Comparison of ENCODE assay signal across 29 mouse cellular contexts in genomic region chr6:30542277-30542676, GRCm38 (mm10). TPM values are rescaled to one million over a fixed set of nuclear protein-coding genes. Genes with fewer than 3 reads are reported as not detected.
DNase-seq lines count a peak whose midpoint lies in the region; ATAC-seq lines count a peak whose summit lies in the region.
"Had no signal": no experiment of that assay in that cellular context is flagged by ENCODE, and none has a peak within 500 bp of the region (broad histone marks: within the 10 kb centered on the region; RNA-seq: fewer than 3 reads in every experiment).

No protein-coding gene starts in this region.

- H3K36me3 ChIP-seq in heart, embryonic 11.5 days (ENCODE audit: control insufficient read depth, insufficient read depth, low read length) = no peaks in the 10 kb centered on the region
- no peaks in the 10 kb centered on the region for H3K36me3 ChIP-seq in kidney, embryonic 14.5 days (ENCODE audit: control insufficient read depth, insufficient read depth, low read length)
- H3K36me3 ChIP-seq in kidney, embryonic 16.5 days (ENCODE audit: insufficient read depth, low read length) = no peaks in the 10 kb centered on the region
- H3K36me3 ChIP-seq in embryonic facial prominence, embryonic 12.5 days = no peaks in the 10 kb centered on the region
- no peaks in the 10 kb centered on the region for H3K36me3 ChIP-seq in limb, embryonic 13.5 days
- H3K36me3 ChIP-seq in hindbrain, embryonic 16.5 days (ENCODE audit: control insufficient read depth, insufficient read depth, low read length) = no peaks in the 10 kb centered on the region
- H3K36me3 ChIP-seq: hindbrain, embryonic 15.5 days; intestine, embryonic 15.5 days; liver, embryonic 13.5 days; midbrain, embryonic 12.5 days had no signal

- H3K4me1 ChIP-seq in heart, embryonic 11.5 days (ENCODE audit: control insufficient read depth, insufficient read depth, low read length) = peaks cover 49% of the 10 kb centered on the region
- H3K4me1 ChIP-seq in kidney, embryonic 14.5 days (ENCODE audit: control insufficient read depth, insufficient read depth, low read length) = peaks cover 46% of the 10 kb centered on the region
- peaks cover 55% of the 10 kb centered on the region for H3K4me1 ChIP-seq in kidney, embryonic 16.5 days (ENCODE audit: insufficient read depth, low read length)
- H3K4me1 ChIP-seq in embryonic facial prominence, embryonic 12.5 days = peaks cover 65% of the 10 kb centered on the region
- H3K4me1 ChIP-seq in limb, embryonic 13.5 days = peaks cover 73% of the 10 kb centered on the region
- H3K4me1 ChIP-seq in hindbrain, embryonic 16.5 days (ENCODE audit: control insufficient read depth, insufficient read depth, low read depth, low read length) = peaks cover 5% of the 10 kb centered on the region

- H3K9ac ChIP-seq in heart, embryonic 11.5 days (ENCODE audit: low read depth, low read length) = 0 out of 2 replicates have a peak overlapping the region, but pooled peaks have one; percentile 3
- H3K9ac ChIP-seq in kidney, embryonic 14.5 days (ENCODE audit: low read depth, low read length) = no peak overlapping the region
- H3K9ac ChIP-seq in kidney, embryonic 16.5 days (replicated peaks; ENCODE audit: low read length) = no peak overlapping the region
- no peak overlapping the region for H3K9ac ChIP-seq in embryonic facial prominence, embryonic 12.5 days
- H3K9ac ChIP-seq in limb, embryonic 13.5 days = no peak overlapping the region
- no peak overlapping the region for H3K9ac ChIP-seq in hindbrain, embryonic 16.5 days (ENCODE audit: low read depth, low read length)
- H3K9ac ChIP-seq: hindbrain, embryonic 15.5 days; intestine, embryonic 15.5 days; liver, embryonic 13.5 days; midbrain, embryonic 12.5 days had no signal

- no peaks in the 10 kb centered on the region for H3K27me3 ChIP-seq in heart, embryonic 11.5 days (ENCODE audit: control insufficient read depth, insufficient read depth, low read length)
- H3K27me3 ChIP-seq in kidney, embryonic 14.5 days (ENCODE audit: control insufficient read depth, insufficient read depth, low read length) = no peaks in the 10 kb centered on the region
- no peaks in the 10 kb centered on the region for H3K27me3 ChIP-seq in kidney, embryonic 16.5 days (ENCODE audit: insufficient read depth, low read length)
- H3K27me3 ChIP-seq in embryonic facial prominence, embryonic 12.5 days = no peaks in the 10 kb centered on the region
- H3K27me3 ChIP-seq in limb, embryonic 13.5 days = no peaks in the 10 kb centered on the region
- H3K27me3 ChIP-seq in hindbrain, embryonic 16.5 days (replicated peaks; ENCODE audit: control insufficient read depth, insufficient read depth, low read length) = no peaks in the 10 kb centered on the region
- H3K27me3 ChIP-seq: hindbrain, embryonic 15.5 days; intestine, embryonic 15.5 days; midbrain, embryonic 12.5 days had no signal

- WGBS in heart, embryonic 11.5 days (ENCODE audit: insufficient replicate concordance) = 6% methylated on average over 6 of the region's 6 CpGs
- WGBS in kidney, embryonic 14.5 days = 65% methylated on average over 6 of the region's 6 CpGs
- WGBS in kidney, embryonic 16.5 days = 70% methylated on average over 6 of the region's 6 CpGs
- WGBS in embryonic facial prominence, embryonic 12.5 days = 61% methylated on average over 6 of the region's 6 CpGs
- WGBS in limb, embryonic 13.5 days = 31% methylated on average over 6 of the region's 6 CpGs
- 86% methylated on average over 6 of the region's 6 CpGs for WGBS in hindbrain, embryonic 16.5 days

- no peak overlapping the region for H3K4me3 ChIP-seq in heart, embryonic 11.5 days (ENCODE audit: low read depth, low read length)
- H3K4me3 ChIP-seq in kidney, embryonic 14.5 days (ENCODE audit: low read length) = no peak overlapping the region
- H3K4me3 ChIP-seq in kidney, embryonic 16.5 days (ENCODE audit: low read length) = no peak overlapping the region
- H3K4me3 ChIP-seq in embryonic facial prominence, embryonic 12.5 days = no peak overlapping the region
- no peak overlapping the region for H3K4me3 ChIP-seq in limb, embryonic 13.5 days
- H3K4me3 ChIP-seq in hindbrain, embryonic 16.5 days (ENCODE audit: low read length) = no peak overlapping the region
- H3K4me3 ChIP-seq: erythroblast, embryonic 14.5 days; hindbrain, embryonic 15.5 days; intestine, embryonic 15.5 days; liver, embryonic 13.5 days; midbrain, embryonic 12.5 days had no signal

- peak; percentile 61; the same call in 1 of the 2 replicates for ATAC-seq in heart, embryonic 11.5 days (replicated peaks; ENCODE audit: insufficient number of reproducible peaks, low FRiP score, low TSS enrichment)
- no peak for ATAC-seq in kidney, embryonic 14.5 days (ENCODE audit: low FRiP score, low TSS enrichment)
- no peak for ATAC-seq in kidney, embryonic 16.5 days (ENCODE audit: low FRiP score, low TSS enrichment)
- no peak for ATAC-seq in embryonic facial prominence, embryonic 12.5 days (ENCODE audit: insufficient number of reproducible peaks, insufficient read depth, low FRiP score, low TSS enrichment)
- ATAC-seq in limb, embryonic 13.5 days (ENCODE audit: low FRiP score, low read depth) = no peak
- no peak for ATAC-seq in hindbrain, embryonic 16.5 days
- ATAC-seq: CD4-positive, CD25-positive, alpha-beta regulatory T cell, adult 4 months; forebrain, embryonic 14.5 days; intestine, embryonic 15.5 days had no signal

- no peaks in the 10 kb centered on the region for H3K9me3 ChIP-seq in heart, embryonic 11.5 days (replicated peaks; ENCODE audit: control insufficient read depth, low read length)
- H3K9me3 ChIP-seq in kidney, embryonic 14.5 days (ENCODE audit: control insufficient read depth, low read length) = no peaks in the 10 kb centered on the region
- no peaks in the 10 kb centered on the region for H3K9me3 ChIP-seq in kidney, embryonic 16.5 days (ENCODE audit: low read length)
- no peaks in the 10 kb centered on the region for H3K9me3 ChIP-seq in embryonic facial prominence, embryonic 12.5 days
- H3K9me3 ChIP-seq in limb, embryonic 13.5 days = no peaks in the 10 kb centered on the region
- H3K9me3 ChIP-seq in hindbrain, embryonic 16.5 days (ENCODE audit: control insufficient read depth, low read length) = no peaks in the 10 kb centered on the region
- H3K9me3 ChIP-seq: hindbrain, embryonic 15.5 days; intestine, embryonic 15.5 days; liver, embryonic 13.5 days; midbrain, embryonic 12.5 days had no signal

- peak overlapping the region; percentile 79 for H3K27ac ChIP-seq in heart, embryonic 11.5 days (ENCODE audit: low read depth, low read length)
- peak overlapping the region; percentile 79; the same call in 1 of the 2 replicates for H3K27ac ChIP-seq in kidney, embryonic 14.5 days (ENCODE audit: low read depth, low read length)
- no peak overlapping the region for H3K27ac ChIP-seq in kidney, embryonic 16.5 days (ENCODE audit: low read length)
- H3K27ac ChIP-seq in embryonic facial prominence, embryonic 12.5 days = peak overlapping the region; percentile 50; the same call in 1 of the 2 replicates
- H3K27ac ChIP-seq in limb, embryonic 13.5 days = peak overlapping the region; percentile 86; the same call in 1 of the 2 replicates
- no peak overlapping the region for H3K27ac ChIP-seq in hindbrain, embryonic 16.5 days (ENCODE audit: low read depth, low read length)
- H3K27ac ChIP-seq: hindbrain, embryonic 15.5 days; intestine, embryonic 15.5 days; liver, embryonic 13.5 days; midbrain, embryonic 12.5 days had no signal

- no peak overlapping the region for H3K4me2 ChIP-seq in heart, embryonic 11.5 days
- no peak overlapping the region for H3K4me2 ChIP-seq in kidney, embryonic 14.5 days (replicated peaks; ENCODE audit: low read depth, low read length)
- H3K4me2 ChIP-seq in kidney, embryonic 16.5 days (replicated peaks; ENCODE audit: low read depth, low read length) = no peak overlapping the region
- no peak overlapping the region for H3K4me2 ChIP-seq in embryonic facial prominence, embryonic 12.5 days (replicated peaks)
- H3K4me2 ChIP-seq in limb, embryonic 13.5 days (replicated peaks) = no peak overlapping the region
- no peak overlapping the region for H3K4me2 ChIP-seq in hindbrain, embryonic 16.5 days (ENCODE audit: low read length)
- H3K4me2 ChIP-seq: hindbrain, embryonic 15.5 days; intestine, embryonic 15.5 days; liver, embryonic 13.5 days; midbrain, embryonic 12.5 days had no signal

- no peak for DNase-seq in heart, postnatal 4 days
- DNase-seq in adrenal gland, adult (ENCODE audit: inconsistent age in 2 of 2, low spot score in 1 of 2) = no peak
- DNase-seq: adrenal gland, postnatal 25 days; cerebellum, adult 8-10 months; cerebellum, postnatal 36 days; kidney, adult 8-10 months; kidney, postnatal 4 days; liver, embryonic 13.5 days; lung, adult 2 months; lung, postnatal 14 days; thymus, postnatal 25 days had no signal

RNA-seq across cellular contexts. Expression of gene Cpa2, which starts 0.9 kb away (rescaled TPM):
- 8.3 and 11.7 TPM in 2 replicates for polyA plus RNA-seq in heart, embryonic 11.5 days (2014; fragmentation: Nextera tagmentation; extraction: Ambion mirVana)
- total RNA-seq in heart, postnatal 4 days (2021) = 1 to 10 TPM; 1.2 to 1.4 TPM
- 22.7 and 29.8 TPM in 2 replicates for polyA plus RNA-seq in kidney, embryonic 14.5 days (2014; fragmentation: Nextera tagmentation; extraction: Ambion mirVana)
- polyA plus RNA-seq in kidney, embryonic 16.5 days (2015; fragmentation: Nextera tagmentation; extraction: Ambion mirVana) = 15.9 and 17.5 TPM in 2 replicates
- 4.2 and 7.6 TPM in 2 replicates for polyA plus RNA-seq in embryonic facial prominence, embryonic 12.5 days (2016; fragmentation: Nextera tagmentation; extraction: Ambion mirVana)
- 10.4 and 11.1 TPM in 2 replicates for polyA plus RNA-seq in limb, embryonic 13.5 days (2015; fragmentation: Nextera tagmentation; extraction: Ambion mirVana)
- polyA plus RNA-seq in hindbrain, embryonic 16.5 days (2015; fragmentation: Nextera tagmentation; extraction: Ambion mirVana) = 7.6 and 9.7 TPM in 2 replicates
- total RNA-seq: megakaryocyte progenitor cell, adult 5-6 weeks; monocyte, adult 5-6 weeks; neutrophil, adult 5-6 weeks had no signal
- polyA plus RNA-seq: erythroblast, embryonic 14.5 days had no signal

RNA-seq across cellular contexts. Expression of gene Cpa4, which starts 25.9 kb away (rescaled TPM):
- polyA plus RNA-seq in heart, embryonic 11.5 days (2014; fragmentation: Nextera tagmentation; extraction: Ambion mirVana) = 2.4 TPM in 2 replicates
- total RNA-seq in heart, postnatal 4 days (2021) = under 1 TPM; 0.16 to 0.19 TPM
- 0.09 and 0.12 TPM in 2 replicates for polyA plus RNA-seq in kidney, embryonic 14.5 days (2014; fragmentation: Nextera tagmentation; extraction: Ambion mirVana)
- 0.12 and 0.14 TPM in 2 replicates for polyA plus RNA-seq in kidney, embryonic 16.5 days (2015; fragmentation: Nextera tagmentation; extraction: Ambion mirVana)
- 0.79 and 1.3 TPM in 2 replicates for polyA plus RNA-seq in embryonic facial prominence, embryonic 12.5 days (2016; fragmentation: Nextera tagmentation; extraction: Ambion mirVana)
- polyA plus RNA-seq in limb, embryonic 13.5 days (2015; fragmentation: Nextera tagmentation; extraction: Ambion mirVana) = 2.3 and 2.7 TPM in 2 replicates
- polyA plus RNA-seq in hindbrain, embryonic 16.5 days (2015; fragmentation: Nextera tagmentation; extraction: Ambion mirVana) = 0.84 and 0.85 TPM in 2 replicates
- total RNA-seq: gastrocnemius, adult 8-10 months; layer of hippocampus, postnatal 10 days; megakaryocyte progenitor cell, adult 5-6 weeks; monocyte, adult 5-6 weeks; neutrophil, adult 5-6 weeks had no signal
- polyA plus RNA-seq: CD4-positive, CD25-positive, alpha-beta regulatory T cell, adult 4 months; erythroblast, embryonic 14.5 days; gonadal fat pad, adult 2 months had no signal

RNA-seq across cellular contexts. Expression of gene Ssmem1, which starts 32.6 kb away (rescaled TPM):
- 0.62 TPM in 1 of 2 replicates, not detected in the other for polyA plus RNA-seq in heart, embryonic 11.5 days (2014; fragmentation: Nextera tagmentation; extraction: Ambion mirVana)
- total RNA-seq in heart, postnatal 4 days (2021) = under 1 TPM in 1 of 2 experiments, not detected in 1; 0.52 TPM
- polyA plus RNA-seq in kidney, embryonic 14.5 days (2014; fragmentation: Nextera tagmentation; extraction: Ambion mirVana) = 0.51 TPM in 1 of 2 replicates, not detected in the other
- polyA plus RNA-seq in kidney, embryonic 16.5 days (2015; fragmentation: Nextera tagmentation; extraction: Ambion mirVana) = 0.17 and 0.37 TPM in 2 replicates
- polyA plus RNA-seq in embryonic facial prominence, embryonic 12.5 days (2016; fragmentation: Nextera tagmentation; extraction: Ambion mirVana) = 0.14 and 0.33 TPM in 2 replicates
- 0.22 and 0.34 TPM in 2 replicates for polyA plus RNA-seq in limb, embryonic 13.5 days (2015; fragmentation: Nextera tagmentation; extraction: Ambion mirVana)
- 0.15 and 0.19 TPM in 2 replicates for polyA plus RNA-seq in hindbrain, embryonic 16.5 days (2015; fragmentation: Nextera tagmentation; extraction: Ambion mirVana)
- total RNA-seq: megakaryocyte progenitor cell, adult 5-6 weeks; monocyte, adult 5-6 weeks; neutrophil, adult 5-6 weeks had no signal
- polyA plus RNA-seq: CD4-positive, CD25-positive, alpha-beta regulatory T cell, adult 4 months; erythroblast, embryonic 14.5 days; intestine, embryonic 15.5 days; lung, adult 2 months had no signal

RNA-seq across cellular contexts. Expression of gene Tmem209, which starts 32.7 kb away (rescaled TPM):
- polyA plus RNA-seq in heart, embryonic 11.5 days (2014; fragmentation: Nextera tagmentation; extraction: Ambion mirVana) = 29.3 and 30.9 TPM in 2 replicates
- 10 to 100 TPM; 18.0 to 20.2 TPM for total RNA-seq in heart, postnatal 4 days (2021)
- polyA plus RNA-seq in kidney, embryonic 14.5 days (2014; fragmentation: Nextera tagmentation; extraction: Ambion mirVana) = 35.2 and 56.8 TPM in 2 replicates
- polyA plus RNA-seq in kidney, embryonic 16.5 days (2015; fragmentation: Nextera tagmentation; extraction: Ambion mirVana) = 45.6 and 51.4 TPM in 2 replicates
- 37.8 and 38.6 TPM in 2 replicates for polyA plus RNA-seq in embryonic facial prominence, embryonic 12.5 days (2016; fragmentation: Nextera tagmentation; extraction: Ambion mirVana)
- 34.7 and 34.9 TPM in 2 replicates for polyA plus RNA-seq in limb, embryonic 13.5 days (2015; fragmentation: Nextera tagmentation; extraction: Ambion mirVana)
- 25.6 and 31.4 TPM in 2 replicates for polyA plus RNA-seq in hindbrain, embryonic 16.5 days (2015; fragmentation: Nextera tagmentation; extraction: Ambion mirVana)

Comparison
In these comparisons a context has a peak if more than half of its experiments do, and no peak if none do; other contexts are left out.
1. H3K27ac ChIP-seq: peak in heart, embryonic 11.5 days (single experiment), kidney, embryonic 14.5 days (single experiment), embryonic facial prominence, embryonic 12.5 days (single experiment) and limb, embryonic 13.5 days (single experiment); none in kidney, embryonic 16.5 days (single experiment) and hindbrain, embryonic 16.5 days (single experiment).